8 mouse cellular contexts compared by ENCODE assay signal in genomic region chr16:63116456-63116855, GRCm38 (mm10).
DNase-seq lines count a peak whose midpoint lies in the region; ATAC-seq lines count a peak whose summit lies in the region.
"Had no signal": no experiment of that assay in that cellular context is flagged by ENCODE, and none has a peak within 500 bp of the region (broad histone marks: within the 10 kb centered on the region; RNA-seq: fewer than 3 reads in every experiment).

No protein-coding gene starts in this region.

- ATAC-seq in heart, embryonic 11.5 days (replicated peaks; ENCODE audit: insufficient number of reproducible peaks, low FRiP score, low TSS enrichment) = no peak
- peak; percentile 93 for ATAC-seq in forebrain, embryonic 16.5 days

- H3K27me3 ChIP-seq in heart, embryonic 11.5 days (ENCODE audit: control insufficient read depth, insufficient read depth, low read length) = no peaks in the 10 kb centered on the region
- H3K27me3 ChIP-seq in forebrain, embryonic 16.5 days (replicated peaks; ENCODE audit: control insufficient read depth, insufficient read depth, low read length) = no peaks in the 10 kb centered on the region

- H3K36me3 ChIP-seq in heart, embryonic 11.5 days (ENCODE audit: control insufficient read depth, insufficient read depth, low read length) = no peaks in the 10 kb centered on the region
- no peaks in the 10 kb centered on the region for H3K36me3 ChIP-seq in forebrain, embryonic 16.5 days (ENCODE audit: control insufficient read depth, insufficient read depth)

- no peaks in the 10 kb centered on the region for H3K4me1 ChIP-seq in heart, embryonic 11.5 days (ENCODE audit: control insufficient read depth, insufficient read depth, low read length)
- H3K4me1 ChIP-seq in forebrain, embryonic 16.5 days (replicated peaks; ENCODE audit: control insufficient read depth, insufficient read depth, low read length) = no peaks in the 10 kb centered on the region

- H3K4me2 ChIP-seq in heart, embryonic 11.5 days = no peak overlapping the region
- no peak overlapping the region for H3K4me2 ChIP-seq in forebrain, embryonic 16.5 days (ENCODE audit: low read length)

- DNase-seq in heart, adult 9 months (ENCODE audit: low spot score in 2 of 2) = peak; percentile 36 to 38
- peak; percentile 18 for DNase-seq in heart, postnatal 4 days
- peak; percentile 52 for DNase-seq in right cerebral cortex, adult 18-20 months
- no peak for DNase-seq in adrenal gland, adult 2 months
- no peak for DNase-seq in adipocyte (ENCODE audit: low spot score)
- DNase-seq: kidney, postnatal 4 days had no signal

- no peaks in the 10 kb centered on the region for H3K9me3 ChIP-seq in heart, embryonic 11.5 days (replicated peaks; ENCODE audit: control insufficient read depth, low read length)
- no peaks in the 10 kb centered on the region for H3K9me3 ChIP-seq in forebrain, embryonic 16.5 days (ENCODE audit: control insufficient read depth, low read length)

- 73% methylated on average over 2 of the region's 2 CpGs for WGBS in heart, embryonic 11.5 days (ENCODE audit: insufficient replicate concordance)
- WGBS in forebrain, embryonic 16.5 days = 62% methylated on average over 2 of the region's 2 CpGs

- no peak overlapping the region for H3K27ac ChIP-seq in heart, embryonic 11.5 days (ENCODE audit: low read depth, low read length)
- no peak overlapping the region for H3K27ac ChIP-seq in forebrain, embryonic 16.5 days (ENCODE audit: low read length)

- no peak overlapping the region for H3K4me3 ChIP-seq in heart, embryonic 11.5 days (ENCODE audit: low read depth, low read length)
- H3K4me3 ChIP-seq in forebrain, embryonic 16.5 days (replicated peaks; ENCODE audit: low read length) = no peak overlapping the region

- H3K9ac ChIP-seq in heart, embryonic 11.5 days (ENCODE audit: low read depth, low read length) = no peak overlapping the region
- H3K9ac ChIP-seq in forebrain, embryonic 16.5 days (replicated peaks; ENCODE audit: low read depth, low read length) = no peak overlapping the region

Comparison
In these comparisons a context has a peak if more than half of its experiments do, and no peak if none do; other contexts are left out.
1. DNase-seq: peak in heart, adult 9 months (2 of 2), heart, postnatal 4 days (single experiment) and right cerebral cortex, adult 18-20 months (single experiment); none in adrenal gland, adult 2 months (single experiment) and adipocyte (single experiment).